Mouse (Mus musculus) embryonic facial prominence, embryonic 13.5 days (tissue): Measurements from ENCODE around the gene Golga7b. TPM values are rescaled to one million over a fixed set of nuclear protein-coding genes. Genes with fewer than 3 reads are reported as not detected.

ENCODE experiments used
- ATAC-seq: fragments of 200-750 bp; cut with Nextera tagmentation; 2 replicates; pipeline ENCODE4 v1.8.0; 2017; ENCODE audit warnings: low read depth; ENCODE audit not compliant: insufficient number of reproducible peaks, insufficient read depth, low FRiP score, low TSS enrichment
- H3K27ac ChIP-seq: fragments of 300-500 bp; sonication (generic); 2 replicates; pipeline ENCODE4 v1.5.1; 2015; ENCODE audit warnings: moderate library complexity, mild to moderate bottlenecking, inconsistent platforms
- H3K27me3 ChIP-seq: fragments of 300-500 bp; sonication (generic); 2 replicates; pipeline ENCODE4 v1.6.1; 2015; ENCODE audit warnings: mild to moderate bottlenecking, inconsistent platforms
- H3K36me3 ChIP-seq: fragments of 300-500 bp; sonication (generic); 2 replicates; pipeline ENCODE4 v1.6.1; 2015; ENCODE audit warnings: mild to moderate bottlenecking, inconsistent platforms
- H3K4me1 ChIP-seq: fragments of 300-500 bp; sonication (generic); 2 replicates; pipeline ENCODE4 v1.6.1; 2015; ENCODE audit warnings: inconsistent platforms
- H3K4me2 ChIP-seq: fragments of 300-500 bp; sonication (generic); 2 replicates; pipeline ENCODE4 v1.6.1; 2015; ENCODE audit warnings: moderate library complexity, mild to moderate bottlenecking, inconsistent platforms
- H3K4me3 ChIP-seq: fragments of 300-500 bp; sonication (generic); 2 replicates; pipeline ENCODE4 v1.5.1; 2015; ENCODE audit warnings: mild to moderate bottlenecking, inconsistent platforms
- H3K9ac ChIP-seq: fragments of 300-500 bp; sonication (generic); 2 replicates; pipeline ENCODE4 v1.6.1; 2015; ENCODE audit warnings: mild to moderate bottlenecking, inconsistent platforms
- H3K9me3 ChIP-seq: fragments of 300-500 bp; sonication (generic); 2 replicates; pipeline ENCODE4 v1.6.1; 2016; ENCODE audit warnings: inconsistent platforms
- WGBS: fragments of 180-500 bp; shearing (Covaris S2); methylation state at CpG from one replicate; pipeline ENCODE4 v1.1.7; 2015; ENCODE audit warnings: mixed read lengths; 5-methylcytosine and 5-hydroxymethylcytosine counted together
- polyA plus RNA-seq: library from polyadenylated mRNA; unstranded; fragments of >200 nt; fragmentation: Nextera tagmentation; extraction: Ambion mirVana; gene quantifications from 2 replicates; pipeline ENCODE4 v1.2.1, GENCODE M21; 2015

Golga7b gene
- 1.5 and 1.8 TPM in 2 replicates for polyA plus RNA-seq

DNA sequence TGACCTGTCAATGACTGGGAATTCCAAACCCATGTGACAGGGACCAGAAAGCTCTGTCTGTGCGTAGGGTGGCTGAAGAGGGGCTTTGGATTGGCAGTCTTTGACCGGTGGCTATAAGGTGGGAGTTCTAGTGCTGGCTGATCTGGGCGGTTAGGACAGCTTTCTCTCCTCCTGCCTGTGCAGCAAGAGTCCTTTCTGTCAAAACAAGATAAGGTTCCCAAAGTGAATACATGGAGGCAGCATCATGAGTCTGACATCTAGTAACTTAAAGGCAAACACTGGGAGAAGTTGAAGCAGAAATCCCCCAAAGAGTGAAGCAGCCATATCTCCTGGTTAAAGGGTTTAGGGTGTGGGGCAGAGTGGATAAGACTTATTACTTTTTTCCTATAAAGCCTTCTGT is at the start of gene Golga7b:
TSS of gene Golga7b (plus strand) at position 56 of the 400 bp plus-strand sequence.
- H3K4me2 ChIP-seq, result no peak within 1 kb of the TSS
- no peaks in the 10 kb centered on the region for H3K36me3 ChIP-seq
- no peaks in the 10 kb centered on the region for H3K9me3 ChIP-seq
- H3K27me3 ChIP-seq, result no peaks in the 10 kb centered on the region; the same call in 1 of the 2 replicates
- ATAC-seq, result no peak
- H3K9ac ChIP-seq, result 0 out of 2 replicates have a peak within 1 kb of the TSS, but pooled peaks have one; percentile 11
- WGBS, result 78% methylated on average over 3 of the region's 3 CpGs
- no peak within 1 kb of the TSS for H3K27ac ChIP-seq
- H3K4me1 ChIP-seq, result no peaks in the 10 kb centered on the region
- H3K4me3 ChIP-seq, result no peak within 1 kb of the TSS

DNA sequence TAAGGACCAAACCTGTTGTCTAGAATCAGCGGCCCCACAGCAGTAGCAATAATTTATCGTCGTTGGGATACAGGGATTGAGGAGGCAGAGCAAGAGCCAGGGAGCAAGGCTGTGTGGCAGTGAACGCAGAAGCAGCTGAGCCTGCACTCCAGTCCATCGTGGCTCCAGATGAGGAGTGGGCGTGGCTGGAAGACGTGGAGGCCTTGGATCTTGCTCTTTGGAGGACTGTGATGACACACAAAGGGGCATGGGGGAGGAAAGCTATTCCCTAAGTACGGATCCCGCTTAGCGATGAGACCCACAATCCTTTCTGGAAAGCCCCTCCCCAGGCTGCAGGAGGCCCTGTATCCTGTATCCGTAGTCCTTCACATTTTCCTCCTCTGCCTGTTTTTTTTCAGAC is 49.3 kb upstream of the Golga7b start:
- Histone ChIP-seq H3K27ac (no peak overlapping the region), H3K27me3 (peaks cover 68% of the 10 kb centered on the region)
- no peak for ATAC-seq

DNA sequence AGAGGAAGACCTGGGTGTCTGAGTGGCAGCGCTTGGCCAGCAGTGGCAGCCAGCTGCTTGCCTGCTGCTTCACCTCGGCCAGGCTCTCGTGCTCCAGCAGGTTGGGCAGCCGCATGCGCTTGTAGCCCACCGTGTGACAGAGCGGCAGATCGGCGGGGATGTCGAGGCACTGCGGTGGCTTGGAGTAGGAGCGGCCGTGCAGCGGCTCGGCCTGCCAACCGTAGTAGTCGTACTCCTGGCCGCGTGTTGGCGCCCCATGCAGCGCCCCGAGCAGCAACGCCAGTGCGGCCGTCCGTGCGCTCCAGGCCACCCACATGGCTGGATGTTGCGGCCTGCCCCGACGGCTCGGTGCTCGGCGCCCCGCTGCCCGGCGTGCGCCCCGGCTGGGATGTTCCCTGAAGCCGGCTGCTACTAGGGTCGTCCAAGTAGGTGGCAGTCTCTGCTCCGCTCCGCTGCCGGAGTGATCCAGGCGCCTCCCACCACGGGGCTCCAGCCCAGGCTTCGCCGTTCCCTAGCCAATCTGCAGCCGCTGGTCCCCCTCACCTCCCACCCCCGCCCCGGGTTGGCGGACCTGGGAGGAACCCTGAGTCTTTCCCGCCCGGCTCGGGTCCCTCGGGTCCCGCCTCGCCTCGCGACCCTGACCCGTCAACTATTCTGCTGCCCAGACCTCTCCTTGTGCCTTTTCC is 45.5 kb upstream of the Golga7b start, which contains the start of gene Sfrp5:
TSS of gene Sfrp5 (minus strand) at position 557 of the 686 bp plus-strand sequence.
- WGBS, result under 1% methylated on average over 60 of the region's 60 CpGs

More for the DNA sequence above, 49.3 kb upstream of the Golga7b start:
- no peak overlapping the region for H3K9ac ChIP-seq
- H3K4me3 ChIP-seq, result no peak overlapping the region
- H3K4me1 ChIP-seq, result peaks cover 20% of the 10 kb centered on the region
- 42% methylated on average over 11 of the region's 11 CpGs for WGBS
- no peak overlapping the region for H3K4me2 ChIP-seq
- no peaks in the 10 kb centered on the region for H3K9me3 ChIP-seq
- H3K36me3 ChIP-seq, result no peaks in the 10 kb centered on the region

DNA sequence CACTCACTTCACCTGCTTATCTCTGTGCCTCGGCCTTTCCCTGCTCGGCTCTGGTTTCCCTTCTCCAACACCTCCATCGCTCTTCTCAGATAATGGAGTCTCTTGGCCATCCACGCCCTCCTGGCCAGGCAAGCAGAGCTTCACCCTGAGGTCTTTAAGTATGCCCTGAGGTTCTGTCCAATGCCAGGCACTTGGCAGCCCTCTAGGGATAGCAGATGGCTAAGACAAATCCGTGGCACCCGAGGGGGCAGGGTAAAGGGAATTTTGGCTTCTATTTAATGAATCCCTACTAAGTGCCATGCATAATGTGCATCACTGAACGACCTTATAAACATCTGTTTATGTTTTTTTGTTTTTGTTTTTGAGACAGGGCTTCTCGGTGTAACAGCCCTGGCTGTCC is 44.9 kb upstream of the Golga7b start:
- Histone ChIP-seq H3K4me3 (peak overlapping the region; percentile 39), H3K4me2 (peak overlapping the region; percentile 64), H3K27me3 (peaks cover 80% of the 10 kb centered on the region), H3K9ac (no peak overlapping the region), H3K27ac (no peak overlapping the region), H3K4me1 (peaks cover 21% of the 10 kb centered on the region), H3K9me3 (no peaks in the 10 kb centered on the region), H3K36me3 (no peaks in the 10 kb centered on the region)
- ATAC-seq, result no peak
- WGBS, result 42% methylated on average over 8 of the region's 8 CpGs

More for the DNA sequence above, 45.5 kb upstream of the Golga7b start, which contains the start of gene Sfrp5:
- H3K36me3 ChIP-seq, result no peaks in the 10 kb centered on the region
- no peak within 1 kb of the TSS for H3K27ac ChIP-seq
- H3K9ac ChIP-seq, result peak within 1 kb of the TSS; percentile 32; the same call in 1 of the 2 replicates
- ATAC-seq, result no peak
- H3K4me1 ChIP-seq, result peaks cover 21% of the 10 kb centered on the region
- peaks cover 81% of the 10 kb centered on the region for H3K27me3 ChIP-seq
- H3K4me3 ChIP-seq, result peak within 1 kb of the TSS; percentile 39
- H3K9me3 ChIP-seq, result no peaks in the 10 kb centered on the region
- peak within 1 kb of the TSS; percentile 64 for H3K4me2 ChIP-seq

- Histone ChIP-seq H3K36me3 (no peaks in the 10 kb centered on the region), H3K4me3 (no peak overlapping the region), H3K9ac (no peak overlapping the region), H3K4me2 (no peak overlapping the region), H3K9me3 (no peaks in the 10 kb centered on the region), H3K27me3 (peaks cover 78% of the 10 kb centered on the region), H3K4me1 (peaks cover 22% of the 10 kb centered on the region), H3K27ac (no peak overlapping the region)
- no peak for ATAC-seq
- 78% methylated on average over 4 of the region's 4 CpGs for WGBS
These were observed 43.1 kb upstream of the Golga7b start for GRCm38 (mm10) chr19:42204306-42204705.

GRCm38 (mm10) chr19:42205201-42205600 is 42.2 kb upstream of the Golga7b start:
- no peaks in the 10 kb centered on the region for H3K9me3 ChIP-seq
- WGBS, result 30% methylated on average over 8 of the region's 8 CpGs
- H3K4me2 ChIP-seq, result no peak overlapping the region
- no peak overlapping the region for H3K27ac ChIP-seq
- no peak overlapping the region for H3K4me3 ChIP-seq
- H3K4me1 ChIP-seq, result peaks cover 25% of the 10 kb centered on the region
- H3K36me3 ChIP-seq, result no peaks in the 10 kb centered on the region
- H3K27me3 ChIP-seq, result peaks cover 77% of the 10 kb centered on the region
- no peak overlapping the region for H3K9ac ChIP-seq
- ATAC-seq, result no peak

- H3K27me3 ChIP-seq, result peaks cover 47% of the 10 kb centered on the region
- peaks cover 7% of the 10 kb centered on the region for H3K4me1 ChIP-seq
- ATAC-seq, result no peak
- H3K4me3 ChIP-seq, result no peak overlapping the region
- H3K9me3 ChIP-seq, result no peaks in the 10 kb centered on the region
- no peak overlapping the region for H3K9ac ChIP-seq
- no peak overlapping the region for H3K27ac ChIP-seq
- 36% methylated on average over 7 of the region's 7 CpGs for whole genome bisulfite sequencing
- no peak overlapping the region for H3K4me2 ChIP-seq
- no peaks in the 10 kb centered on the region for H3K36me3 ChIP-seq
These were observed 37.9 kb upstream of the Golga7b start for GRCm38 (mm10) chr19:42209485-42209884.

DNA sequence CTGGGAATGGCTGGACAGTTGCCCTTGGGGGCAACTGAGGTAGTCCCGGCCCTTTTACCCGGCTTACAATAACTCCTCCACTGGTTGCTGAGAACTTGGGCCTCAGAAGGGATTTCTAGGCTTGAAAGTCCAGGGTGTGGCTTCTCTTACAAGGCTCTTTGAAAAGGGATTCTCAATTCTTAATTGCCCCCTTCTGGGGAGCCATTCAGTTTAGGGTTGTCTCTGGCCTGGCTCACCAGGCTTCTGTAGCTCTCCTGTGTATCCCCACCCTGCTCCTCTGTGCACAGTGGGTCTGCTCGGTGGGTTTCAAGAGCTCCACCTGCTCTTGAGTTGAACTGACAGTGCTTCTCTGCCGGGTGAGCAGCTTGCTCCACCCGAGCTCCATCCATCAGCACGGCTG is 37.4 kb upstream of the Golga7b start:
- Histone ChIP-seq H3K4me2 (no peak overlapping the region), H3K27me3 (peaks cover 44% of the 10 kb centered on the region), H3K36me3 (no peaks in the 10 kb centered on the region), H3K4me3 (no peak overlapping the region), H3K4me1 (peaks cover 4% of the 10 kb centered on the region; the same call in 1 of the 2 replicates), H3K9ac (no peak overlapping the region), H3K27ac (no peak overlapping the region), H3K9me3 (no peaks in the 10 kb centered on the region)
- WGBS, result 48% methylated on average over 6 of the region's 6 CpGs
- ATAC-seq, result no peak

DNA sequence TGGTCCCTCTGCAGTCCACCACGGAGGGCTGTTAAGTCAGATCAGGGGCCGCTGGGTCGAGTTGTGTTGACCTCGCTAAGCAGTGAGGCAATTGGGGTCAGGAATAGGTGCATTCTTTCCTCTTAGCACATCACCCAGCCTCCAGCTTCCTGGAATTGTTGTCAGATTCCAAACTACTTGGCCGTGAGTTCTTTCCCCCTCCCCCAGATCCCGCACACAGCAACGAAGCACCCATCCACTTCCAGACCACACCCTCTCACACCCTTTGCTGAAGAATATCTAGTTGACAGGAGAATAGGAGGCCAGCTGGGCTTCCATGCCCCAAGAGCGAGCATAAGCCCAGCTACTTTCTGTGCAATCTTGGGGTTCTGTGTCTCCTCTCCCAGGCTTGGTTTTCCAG is 35.4 kb upstream of the Golga7b start:
- no peak for ATAC-seq
- peaks cover 39% of the 10 kb centered on the region for H3K27me3 ChIP-seq
- H3K36me3 ChIP-seq, result no peaks in the 10 kb centered on the region
- no peak overlapping the region for H3K4me3 ChIP-seq
- 17% methylated on average over 8 of the region's 8 CpGs for WGBS
- H3K9me3 ChIP-seq, result no peaks in the 10 kb centered on the region
- H3K9ac ChIP-seq, result no peak overlapping the region
- no peak overlapping the region for H3K4me2 ChIP-seq
- H3K4me1 ChIP-seq, result peaks cover 4% of the 10 kb centered on the region; the same call in 1 of the 2 replicates
- H3K27ac ChIP-seq, result no peak overlapping the region

- Histone ChIP-seq H3K9ac (no peak overlapping the region), H3K4me3 (no peak overlapping the region), H3K36me3 (no peaks in the 10 kb centered on the region), H3K27me3 (peaks cover 18% of the 10 kb centered on the region), H3K4me1 (no peaks in the 10 kb centered on the region), H3K27ac (no peak overlapping the region), H3K9me3 (no peaks in the 10 kb centered on the region), H3K4me2 (no peak overlapping the region)
- WGBS, result 78% methylated on average over 2 of the region's 2 CpGs
- no peak for ATAC-seq
These were observed 32.8 kb upstream of the Golga7b start for GRCm38 (mm10) chr19:42214601-42215000.

GRCm38 (mm10) chr19:42216699-42217373 is 30.5 kb upstream of the Golga7b start:
- ATAC-seq, result no peak
- 77% methylated on average over 7 of the region's 7 CpGs for WGBS

GRCm38 (mm10) chr19:42217374-42217763 is 30.0 kb upstream of the Golga7b start:
- 9% methylated on average over 2 of the region's 2 CpGs for WGBS
- ATAC-seq, result no peak

More at GRCm38 (mm10) chr19:42216699-42217373, 30.5 kb upstream of the Golga7b start:
- Histone ChIP-seq H3K27me3 (0 out of 2 replicates have a peak, but pooled peaks cover 4% of the 10 kb centered on the region), H3K4me2 (no peak overlapping the region), H3K27ac (no peak overlapping the region), H3K9ac (no peak overlapping the region), H3K36me3 (no peaks in the 10 kb centered on the region), H3K9me3 (no peaks in the 10 kb centered on the region), H3K4me1 (no peaks in the 10 kb centered on the region), H3K4me3 (no peak overlapping the region)

More at GRCm38 (mm10) chr19:42217374-42217763, 30.0 kb upstream of the Golga7b start:
- Histone ChIP-seq H3K4me3 (no peak overlapping the region), H3K36me3 (no peaks in the 10 kb centered on the region), H3K4me1 (no peaks in the 10 kb centered on the region), H3K9ac (no peak overlapping the region), H3K4me2 (no peak overlapping the region), H3K27me3 (0 out of 2 replicates have a peak, but pooled peaks cover 4% of the 10 kb centered on the region), H3K9me3 (no peaks in the 10 kb centered on the region), H3K27ac (no peak overlapping the region)
